Mouse (Mus musculus) ovary, adult 2 months (tissue): Measurements from ENCODE around the gene Dynlt1f. TPM values are rescaled to one million over a fixed set of nuclear protein-coding genes. Genes with fewer than 3 reads are reported as not detected.

Source experiments
- polyA plus RNA-seq: library from polyadenylated mRNA; depleted of rRNA; stranded (reverse); fragments of >200 nt; gene quantifications from 2 replicates; pipeline ENCODE4 v1.2.3, GENCODE M21; 2012; rRNA removed

Gene Dynlt1f
- 66.9 and 106 TPM in 2 replicates for polyA plus RNA-seq

DNA sequence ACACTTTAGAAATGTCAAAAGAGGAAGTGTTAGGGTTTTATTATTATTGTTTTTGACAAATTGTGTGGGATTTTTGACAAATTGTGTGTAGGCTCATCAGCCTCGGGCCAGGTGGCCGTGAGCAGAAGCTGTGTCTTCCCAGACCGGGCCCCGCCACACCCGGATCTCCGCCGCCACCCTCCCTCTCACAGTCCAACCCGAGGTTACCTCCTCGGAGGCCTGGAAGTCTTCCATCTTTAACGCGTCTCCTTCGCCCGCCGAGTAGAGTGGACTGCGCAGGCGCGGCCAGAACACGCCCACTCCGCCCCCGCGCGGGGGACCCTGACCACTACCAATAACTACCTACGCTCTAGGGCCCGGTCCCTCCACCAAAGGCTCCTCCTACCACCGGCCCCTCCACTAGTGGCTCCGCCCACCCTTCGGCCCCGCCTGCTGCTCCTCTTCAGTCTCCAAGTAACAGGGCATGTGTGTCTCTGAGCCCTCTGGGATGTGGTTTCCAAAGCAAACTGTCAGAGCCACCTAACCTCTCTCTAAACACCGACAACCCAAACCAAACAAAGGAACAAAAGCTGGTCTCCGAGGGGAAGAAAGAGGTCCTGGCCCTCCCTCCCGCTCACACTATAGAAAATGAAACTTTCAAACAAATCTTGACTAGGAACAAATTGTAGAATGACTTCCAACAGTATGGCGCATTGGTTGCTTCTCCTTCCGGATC lies at the start of gene Dynlt1f:
Dynlt1f (minus strand) TSS at position 334 of the 715 bp plus-strand sequence.

DNA sequence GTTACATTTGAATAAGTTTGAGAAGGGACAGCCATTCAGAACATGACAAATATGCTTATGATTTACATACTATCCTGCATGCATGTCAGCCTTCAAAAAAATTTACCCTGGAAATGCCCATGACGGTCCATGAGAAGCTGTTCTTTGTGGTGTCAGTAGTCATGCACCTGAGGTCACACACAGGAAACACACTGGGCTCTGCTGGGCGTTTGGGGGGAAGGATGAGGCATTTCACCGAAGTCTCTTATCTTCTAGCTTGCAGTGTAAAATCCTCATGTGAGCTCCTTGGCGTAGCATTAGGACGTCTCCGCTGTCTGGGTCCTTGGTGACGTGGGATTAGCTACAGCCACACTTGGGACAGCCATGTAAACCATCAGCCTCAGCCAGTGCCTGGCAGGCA lies 3.1 kb upstream of the Dynlt1f start, which contains the start of gene Sytl3:
Sytl3 (plus strand) TSS at position 293 of the 400 bp plus-strand sequence.

DNA sequence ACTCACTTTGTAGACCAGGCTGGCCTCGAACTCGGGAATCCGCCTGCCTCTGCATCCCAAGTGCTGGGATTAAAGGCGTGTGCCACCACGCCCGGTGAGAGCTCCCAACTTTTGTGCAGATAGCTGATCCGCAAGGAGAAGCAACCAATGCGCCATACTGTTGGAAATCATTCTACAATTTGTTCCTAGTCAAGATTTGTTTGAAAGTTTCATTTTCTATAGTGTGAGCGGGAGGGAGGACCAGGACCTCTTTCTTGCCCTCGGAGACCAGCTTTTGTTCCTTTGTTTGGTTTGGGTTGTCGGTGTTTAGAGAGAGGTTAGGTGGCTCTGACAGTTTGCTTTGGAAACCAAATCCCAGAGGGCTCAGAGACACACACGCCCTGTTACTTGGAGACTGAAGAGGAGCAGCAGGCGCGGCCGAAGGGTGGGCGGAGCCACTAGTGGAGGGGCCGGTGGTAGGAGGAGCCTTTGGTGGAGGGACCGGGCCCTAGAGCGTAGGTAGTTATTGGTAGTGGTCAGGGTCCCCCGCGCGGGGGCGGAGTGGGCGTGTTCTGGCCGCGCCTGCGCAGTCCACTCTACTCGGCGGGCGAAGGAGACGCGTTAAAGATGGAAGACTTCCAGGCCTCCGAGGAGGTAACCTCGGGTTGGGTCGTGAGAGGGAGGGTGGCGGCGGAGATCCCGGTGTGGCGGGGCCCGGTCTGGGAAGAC lies 54.3 kb downstream of the Dynlt1f start, which contains the start of gene Dynlt1c:
Dynlt1c (plus strand) TSS at position 468 of the 708 bp plus-strand sequence.

Other genes with a start within 250 kb of the Dynlt1f start
- 175 and 290 TPM in 2 replicates for gene Dynlt1b, start 225.8 kb downstream of the Dynlt1f start, polyA plus RNA-seq
- gene Dynlt1c, start 54.2 kb downstream of the Dynlt1f start, polyA plus RNA-seq = 10.6 TPM in 2 replicates
- 0.87 and 1.2 TPM in 2 replicates for gene Sytl3, start 3.2 kb upstream of the Dynlt1f start, polyA plus RNA-seq
- 57.5 and 73.1 TPM in 2 replicates for gene Ezr, start 126.9 kb upstream of the Dynlt1f start, polyA plus RNA-seq